Mouse (Mus musculus) embryonic fibroblast, embryonic 13.5 days (primary cell): ENCODE results near the gene Csf2rb2.
"Not testable (repeated sequence)": the region's sequence is repeated elsewhere in the genome, so short reads cannot be mapped to it uniquely, and the experiment has no call there.

Source experiments
- CTCF ChIP-seq: IDR thresholded peaks from 2 replicates; pipeline ENCODE4 v1.5.1; 2011; ENCODE audit warnings: mild to moderate bottlenecking, control low read depth, low read length, moderate library complexity, borderline replicate concordance; ENCODE audit not compliant: insufficient read depth
- POLR2A ChIP-seq: IDR thresholded peaks from 2 replicates; pipeline ENCODE4 v1.6.1; 2011; ENCODE audit warnings: low read depth, mild to moderate bottlenecking, control low read depth, low read length, moderate library complexity

GRCm38 (mm10) chr15:78318338-78319171 is 13.0 kb upstream of the Csf2rb2 start:
- TF ChIP-seq CTCF, POLR2A: not testable (repeated sequence)
